Mouse (Mus musculus) heart, adult 2 months (tissue): Measurements from ENCODE around the gene Arnt2. TPM values are rescaled to one million over a fixed set of nuclear protein-coding genes. Genes with fewer than 3 reads are reported as not detected.

Source experiments
- DNase-seq, 2 experiments: peaks; one replicate each; pipeline ENCODE4 v3.0.0; 2021
- H3K27ac ChIP-seq: fragments of 200-600 bp; 2 replicates; pipeline ENCODE4 v1.8.1; 2022
- H3K27me3 ChIP-seq: fragments of 200-500 bp; 2 replicates; pipeline ENCODE4 v1.6.1; 2012; ENCODE audit warnings: mild to moderate bottlenecking, low read length, inconsistent platforms, mixed read lengths; ENCODE audit not compliant: control insufficient read depth, insufficient read depth
- H3K36me3 ChIP-seq: fragments of 200-500 bp; 2 replicates; pipeline ENCODE4 v1.6.1; 2012; ENCODE audit warnings: low read length, inconsistent platforms; ENCODE audit not compliant: control insufficient read depth, insufficient read depth
- H3K4me1 ChIP-seq: fragments of 200-500 bp; 2 replicates; pipeline ENCODE4 v1.6.1; 2011; ENCODE audit warnings: low read length; ENCODE audit not compliant: control insufficient read depth, insufficient read depth
- H3K4me3 ChIP-seq: fragments of 200-600 bp; 2 replicates; pipeline ENCODE4 v1.8.1; 2022
- H3K79me2 ChIP-seq: fragments of 200-500 bp; replicated peaks from 2 replicates; pipeline ENCODE4 v1.6.1; 2012; ENCODE audit warnings: mild to moderate bottlenecking, inconsistent platforms, low read length, moderate library complexity, mixed read lengths; ENCODE audit not compliant: control insufficient read depth, insufficient read depth
- H3K9ac ChIP-seq: fragments of 200-500 bp; 2 replicates; pipeline ENCODE4 v1.6.1; 2012; ENCODE audit warnings: low read depth, mild to moderate bottlenecking, control low read depth, inconsistent platforms, low read length, mixed read lengths
- CTCF ChIP-seq: fragments of 200-600 bp; IDR thresholded peaks from 2 replicates; pipeline ENCODE4 v1.8.1; 2022; ENCODE audit warnings: antibody characterized with exemption, mild to moderate bottlenecking, moderate library complexity
- EP300 ChIP-seq: fragments of 200-500 bp; IDR thresholded peaks from 2 replicates; pipeline ENCODE4 v1.6.1; 2011; ENCODE audit warnings: low read depth, low read length, control low read depth; ENCODE audit not compliant: insufficient read depth
- POLR2A ChIP-seq: fragments of 200-500 bp; IDR thresholded peaks from 2 replicates; pipeline ENCODE4 v1.6.1; 2011; ENCODE audit warnings: mild to moderate bottlenecking, low read depth, low read length, control low read depth; ENCODE audit not compliant: insufficient read depth
- WGBS: fragments of 180-500 bp; shearing (Covaris S2); methylation state at CpG from one replicate; pipeline ENCODE4 v1.1.7; 2018; 5-methylcytosine and 5-hydroxymethylcytosine counted together
- intact Hi-C: fragments of 180-260 bp; cut with DNase I; formaldehyde crosslinking; loops from one replicate; pipeline ENCODE4 v1.15.1; 2025
- polyA plus RNA-seq: library from polyadenylated mRNA; depleted of rRNA; stranded (reverse); fragments of >200 nt; gene quantifications from 2 replicates; pipeline ENCODE4 v1.2.3, GENCODE M21; 2012
- total RNA-seq, 2 experiments: library from RNA; stranded (reverse); gene quantifications; 2 replicates each; pipeline ENCODE4 v1.2.3; 2021

Gene Arnt2
- total and polyA plus RNA-seq, 3 experiments, result 0.34 to 0.91 (median 0.70) TPM

DNA sequence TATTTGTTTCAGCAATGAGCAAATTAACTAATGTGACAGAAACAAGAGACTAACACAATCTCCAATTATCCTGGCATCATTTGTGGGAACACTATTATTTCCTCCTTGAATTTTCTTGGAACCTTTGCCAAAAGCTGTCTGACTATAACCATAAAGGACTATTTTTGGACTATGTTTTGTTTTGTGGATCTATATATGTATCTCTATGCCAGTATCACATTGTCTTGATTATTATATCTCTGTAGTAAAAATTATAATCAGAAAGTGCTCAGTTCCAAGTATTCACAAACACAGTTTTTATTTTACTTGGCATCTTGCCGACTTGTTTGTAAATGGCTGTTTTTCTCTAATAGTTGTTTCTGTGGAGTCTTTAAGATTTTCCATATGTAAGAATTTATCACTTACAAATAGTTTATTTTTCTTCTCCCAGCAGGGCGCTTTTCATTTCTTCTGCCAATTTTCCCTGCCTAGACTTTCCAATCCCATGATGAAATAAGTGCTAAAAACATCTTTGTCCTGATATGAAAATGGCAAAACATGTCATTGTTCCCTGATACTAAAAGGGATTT lies 32.5 kb upstream of the Arnt2 start:
- no peak for DNase-seq
- Histone ChIP-seq H3K27ac (no peak overlapping the region), H3K4me1 (no peaks in the 10 kb centered on the region), H3K79me2 (no peaks in the 10 kb centered on the region), H3K27me3 (no peaks in the 10 kb centered on the region), H3K36me3 (no peaks in the 10 kb centered on the region), H3K4me3 (no peak overlapping the region), H3K9ac (no peak overlapping the region)
- intact Hi-C loops, result no loop called here
- TF ChIP-seq POLR2A (no peak), CTCF (no peak), EP300 (no peak)
- WGBS, result 81% methylated on average over 2 of the region's 2 CpGs

GRCm38 (mm10) chr7:84439606-84440005 lies 29.6 kb upstream of the Arnt2 start:
- intact Hi-C loops, result no loop called here
- WGBS, result 59% methylated on average over 1 of the region's 1 CpGs
- TF ChIP-seq CTCF (no peak), EP300 (no peak), POLR2A (no peak)
- H3K27ac ChIP-seq, result no peak overlapping the region
- H3K4me1 ChIP-seq, result no peaks in the 10 kb centered on the region
- no peak overlapping the region for H3K4me3 ChIP-seq
- no peak overlapping the region for H3K9ac ChIP-seq
- DNase-seq, result no peak
- no peaks in the 10 kb centered on the region for H3K27me3 ChIP-seq
- H3K79me2 ChIP-seq, result no peaks in the 10 kb centered on the region
- H3K36me3 ChIP-seq, result no peaks in the 10 kb centered on the region

- DNase-seq, result no peak
- 64% methylated on average over 2 of the region's 2 CpGs for WGBS
- H3K27me3 ChIP-seq, result no peaks in the 10 kb centered on the region
- H3K79me2 ChIP-seq, result no peaks in the 10 kb centered on the region
- no peaks in the 10 kb centered on the region for H3K4me1 ChIP-seq
- H3K36me3 ChIP-seq, result no peaks in the 10 kb centered on the region
- TF ChIP-seq CTCF, result no peak
- no peak for TF ChIP-seq POLR2A
- no peak for TF ChIP-seq EP300
- H3K4me3 ChIP-seq, result no peak overlapping the region
- H3K9ac ChIP-seq, result no peak overlapping the region
- intact Hi-C loops, result no loop called here
- H3K27ac ChIP-seq, result no peak overlapping the region
Observed at GRCm38 (mm10) chr7:84434901-84435300, 24.9 kb upstream of the Arnt2 start.

DNA sequence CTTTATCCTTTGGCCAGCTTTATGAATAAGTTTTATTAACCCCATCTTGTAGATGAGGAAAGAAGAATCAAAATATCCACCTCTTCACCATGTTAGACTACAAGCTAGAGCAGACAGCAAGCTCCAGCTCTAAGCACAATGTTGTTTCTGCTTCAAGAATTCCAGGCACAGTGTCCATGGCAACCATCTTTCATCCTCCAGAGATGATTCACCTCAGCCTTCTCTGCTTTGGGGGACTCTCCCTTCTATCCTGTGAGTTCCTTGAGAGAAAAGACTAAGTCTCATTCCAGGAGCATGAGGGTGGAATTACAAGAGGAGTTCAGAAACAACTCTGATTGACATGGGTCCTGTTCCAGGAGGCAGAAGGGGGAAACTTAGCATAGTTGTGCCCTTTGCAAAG lies 22.2 kb upstream of the Arnt2 start:
- Histone ChIP-seq H3K4me3 (no peak overlapping the region), H3K9ac (no peak overlapping the region), H3K36me3 (no peaks in the 10 kb centered on the region), H3K79me2 (no peaks in the 10 kb centered on the region), H3K27ac (no peak overlapping the region), H3K27me3 (no peaks in the 10 kb centered on the region), H3K4me1 (no peaks in the 10 kb centered on the region)
- intact Hi-C loops, result no loop called here
- TF ChIP-seq POLR2A, result no peak
- TF ChIP-seq EP300, result no peak
- DNase-seq, result no peak

DNA sequence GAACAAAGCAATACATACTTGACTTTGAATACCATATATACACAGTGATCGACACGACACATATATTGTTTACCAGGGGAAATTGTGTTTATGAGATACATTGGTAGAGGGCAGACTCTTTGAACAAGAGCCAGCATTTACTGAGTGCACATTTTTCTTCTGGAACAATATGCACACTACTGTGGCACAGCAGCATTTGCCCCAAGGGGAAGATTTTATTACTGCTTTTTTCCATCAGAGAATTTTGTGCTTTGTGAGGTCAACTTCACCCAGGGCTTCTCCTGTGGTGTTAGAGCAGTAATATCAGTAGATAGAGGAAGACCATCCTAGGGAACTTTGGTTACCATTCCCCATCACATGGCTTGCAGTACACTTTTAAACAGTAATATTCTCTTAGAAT lies 17.2 kb upstream of the Arnt2 start:
- 84% methylated on average over 2 of the region's 2 CpGs for WGBS
- no peaks in the 10 kb centered on the region for H3K79me2 ChIP-seq

GRCm38 (mm10) chr7:84424670-84425385 lies 14.9 kb upstream of the Arnt2 start:
- 82% methylated on average over 7 of the region's 7 CpGs for WGBS
- Histone ChIP-seq H3K27ac (no peak overlapping the region), H3K36me3 (no peaks in the 10 kb centered on the region), H3K4me3 (no peak overlapping the region), H3K27me3 (no peaks in the 10 kb centered on the region), H3K79me2 (no peaks in the 10 kb centered on the region), H3K9ac (no peak overlapping the region), H3K4me1 (no peaks in the 10 kb centered on the region)
- intact Hi-C loops, result no loop called here
- no peak for TF ChIP-seq EP300
- TF ChIP-seq POLR2A, result no peak
- no peak for TF ChIP-seq CTCF
- DNase-seq, result no peak

More for the DNA sequence above, 17.2 kb upstream of the Arnt2 start:
- no peaks in the 10 kb centered on the region for H3K36me3 ChIP-seq
- H3K27me3 ChIP-seq, result no peaks in the 10 kb centered on the region
- H3K27ac ChIP-seq, result no peak overlapping the region
- TF ChIP-seq EP300 (no peak), POLR2A (no peak)
- no peak overlapping the region for H3K4me3 ChIP-seq
- no peak overlapping the region for H3K9ac ChIP-seq
- intact Hi-C loops, result no loop called here
- H3K4me1 ChIP-seq, result no peaks in the 10 kb centered on the region
- no peak for DNase-seq
